Mouse (Mus musculus) kidney, adult 9 months (tissue): ENCODE results near the gene Uqcr11.

ENCODE experiments used
- DNase-seq: peaks from one replicate; pipeline ENCODE4 v3.0.0; 2022

Uqcr11 gene

GRCm38 (mm10) chr10:80430375-80430980, 23.8 kb upstream of the Uqcr11 start:
- no peak for DNase-seq

- no peak for DNase-seq
These were observed 23.2 kb upstream of the Uqcr11 start for GRCm38 (mm10) chr10:80429800-80430199.

DNA sequence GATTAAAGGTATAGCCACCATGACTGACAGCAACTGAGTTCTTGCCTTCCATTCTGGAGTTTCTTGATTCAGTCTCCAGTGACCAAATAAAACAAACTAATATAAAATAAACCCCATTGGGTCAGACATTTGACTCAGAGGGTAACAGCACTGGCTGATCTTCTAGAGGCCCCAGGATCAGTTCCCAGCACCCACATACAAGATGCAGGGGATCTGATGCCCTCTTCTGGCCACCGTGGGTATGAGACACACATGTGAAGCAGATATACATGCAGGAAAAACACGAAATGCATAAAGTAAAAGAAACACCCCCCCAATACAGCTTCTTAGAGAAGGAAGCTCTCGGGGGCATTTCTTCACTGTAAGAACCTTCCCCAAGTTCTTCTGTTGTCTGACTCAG, 18.4 kb upstream of the Uqcr11 start:
- no peak for DNase-seq

DNA sequence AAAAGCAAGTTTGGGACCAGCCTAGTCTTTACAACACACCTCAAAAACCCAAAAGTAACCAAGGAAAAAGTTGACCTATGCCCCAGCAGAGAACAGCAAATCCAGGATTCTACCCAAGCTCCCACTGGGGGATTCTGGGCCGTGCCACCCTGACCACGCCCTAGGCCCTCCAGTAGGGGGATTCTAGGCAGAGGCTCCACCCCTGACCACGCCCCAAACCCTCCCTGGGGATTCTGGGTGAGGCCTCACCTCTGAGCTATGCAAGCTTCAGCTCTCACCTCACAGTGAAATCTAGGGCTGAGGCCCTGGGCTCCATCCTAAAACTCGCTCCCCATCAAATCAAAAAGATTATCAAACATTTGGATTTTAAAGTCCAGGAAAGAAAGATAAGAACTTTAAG, 16.9 kb upstream of the Uqcr11 start:
- DNase-seq: no peak

DNA sequence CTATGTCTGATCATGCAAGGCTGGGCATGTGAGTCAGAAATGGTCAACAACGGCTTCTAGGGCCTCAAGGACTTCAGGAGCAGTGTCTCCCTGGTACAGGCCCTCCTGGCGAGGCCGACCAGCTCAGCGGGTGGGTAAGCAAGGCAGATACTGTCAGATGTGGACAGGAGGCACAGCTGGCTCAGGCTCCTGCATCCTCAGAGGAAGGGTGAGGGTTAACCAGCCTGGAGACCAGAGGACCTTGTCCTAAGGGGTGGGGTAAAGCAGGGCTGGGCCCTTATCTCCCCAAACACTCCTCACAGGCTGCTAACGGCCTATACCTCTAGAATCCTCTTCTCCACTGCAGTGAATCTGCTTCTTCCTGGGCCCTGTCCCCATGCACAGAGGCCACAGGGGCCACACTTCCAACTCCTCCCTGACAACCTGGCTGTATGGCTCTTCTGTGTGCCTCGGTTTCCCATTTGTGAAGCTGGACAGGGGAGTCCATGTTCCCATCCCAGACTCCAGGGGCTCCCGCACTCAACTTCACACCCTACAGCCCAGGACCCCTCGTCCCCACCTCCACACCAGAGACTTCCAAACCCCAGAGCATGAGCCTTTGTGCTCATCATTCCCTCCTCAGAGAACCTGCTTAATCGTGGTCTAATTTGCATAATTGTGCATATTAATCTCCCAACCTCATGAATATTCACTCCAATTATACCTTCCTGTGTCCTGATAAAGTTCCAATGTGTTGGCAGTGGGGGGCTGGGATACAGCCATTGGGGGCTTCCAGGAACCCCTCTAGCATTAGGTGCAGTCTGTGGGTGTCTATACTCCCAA, 15.2 kb upstream of the Uqcr11 start:
- DNase-seq: no peak

GRCm38 (mm10) chr10:80421208-80421607, 14.6 kb upstream of the Uqcr11 start:
- DNase-seq: no peak

- DNase-seq: no peak
These were observed 14.1 kb upstream of the Uqcr11 start for GRCm38 (mm10) chr10:80420729-80421128.

- no peak for DNase-seq
These were observed 12.8 kb upstream of the Uqcr11 start for GRCm38 (mm10) chr10:80419419-80419818.

GRCm38 (mm10) chr10:80418311-80418710, 11.7 kb upstream of the Uqcr11 start:
- no peak for DNase-seq

DNA sequence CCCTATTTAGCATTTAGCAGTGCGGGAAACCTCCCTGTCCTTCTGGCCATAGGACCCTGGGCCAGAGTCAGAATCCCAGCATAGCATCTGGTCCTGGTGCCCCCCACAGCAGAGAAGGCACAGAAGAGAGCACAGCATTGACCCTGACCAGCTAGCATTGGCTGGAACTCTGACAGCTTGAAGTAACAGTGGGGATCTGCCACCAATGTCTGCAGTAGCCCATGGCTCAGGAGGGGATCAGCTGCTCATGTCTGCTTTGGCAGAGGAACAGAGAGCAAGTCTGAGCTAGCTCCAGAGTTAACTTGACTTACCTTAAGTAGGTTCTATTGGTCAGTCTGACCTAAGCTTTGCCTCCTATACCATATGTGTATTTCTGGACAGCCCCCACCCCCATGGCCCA, 11.2 kb upstream of the Uqcr11 start:
- DNase-seq: no peak

DNA sequence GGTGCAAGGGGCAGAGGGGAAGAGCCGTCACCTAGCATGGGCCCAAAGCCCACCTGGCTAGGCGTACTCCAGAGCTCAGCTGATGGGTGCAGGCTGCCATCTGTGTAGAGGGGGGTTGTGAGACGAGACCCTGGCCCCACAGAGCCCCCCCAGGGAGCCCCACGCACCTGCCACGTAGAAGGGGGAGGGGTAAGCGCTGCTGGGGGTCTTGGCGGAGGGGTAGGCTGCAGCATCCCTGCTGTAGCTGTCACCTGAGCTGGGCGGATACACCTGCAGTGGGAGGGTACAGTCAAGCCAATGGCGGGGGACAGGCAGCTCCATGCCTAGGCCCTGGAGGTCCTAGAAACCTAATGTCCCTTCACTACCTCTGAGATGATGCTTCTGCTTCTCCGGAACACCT, 10.7 kb upstream of the Uqcr11 start:
- no peak for DNase-seq

DNA sequence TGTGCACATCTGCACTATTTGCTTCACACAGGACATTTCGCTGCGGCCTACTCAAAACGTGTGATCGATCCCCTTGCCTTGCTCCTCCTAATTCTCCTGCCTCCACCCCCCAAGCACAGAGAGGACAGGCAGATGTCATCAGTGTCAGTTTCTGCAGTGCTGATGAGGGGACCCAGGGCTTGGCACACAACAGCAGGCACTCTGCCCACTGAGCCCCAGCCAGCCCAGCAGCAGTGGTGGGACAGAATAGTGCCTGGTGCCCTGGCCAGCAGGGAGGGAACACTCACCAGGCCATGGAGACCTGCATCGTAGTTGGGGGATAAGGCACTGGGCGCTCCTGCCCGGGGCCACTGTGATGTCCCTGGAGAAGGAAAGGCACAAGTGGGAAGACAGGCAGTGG, 8.9 kb upstream of the Uqcr11 start:
- DNase-seq: no peak

- no peak for DNase-seq
These were observed 6.3 kb upstream of the Uqcr11 start for GRCm38 (mm10) chr10:80412656-80413541.

DNA sequence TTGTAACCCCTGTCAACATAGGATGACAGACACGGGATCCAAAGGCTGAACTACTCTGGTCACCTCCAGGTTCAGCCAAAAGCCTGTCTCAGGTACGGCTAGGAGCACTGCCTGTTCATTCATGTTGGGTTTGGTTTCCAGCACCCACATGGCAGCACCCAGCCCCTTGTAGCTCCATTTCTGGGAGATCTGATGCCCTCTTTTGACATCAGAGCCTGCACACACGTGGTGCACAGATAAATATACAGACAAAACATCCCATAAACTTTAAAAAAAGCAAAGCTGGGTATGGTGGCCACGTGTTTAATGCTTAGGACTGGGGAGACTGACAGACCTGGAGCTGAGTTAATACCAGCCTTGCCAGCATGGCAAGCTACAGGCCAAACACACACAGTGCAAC, 1.3 kb upstream of the Uqcr11 start:
- DNase-seq: no peak

- DNase-seq: no peak
These were observed 1.0 kb downstream of the Uqcr11 start for GRCm38 (mm10) chr10:80405481-80406173.

- peak; percentile 57 for DNase-seq
These were observed 3.5 kb downstream of the Uqcr11 start for GRCm38 (mm10) chr10:80403044-80403692.

- DNase-seq: no peak
These were observed 5.9 kb downstream of the Uqcr11 start for GRCm38 (mm10) chr10:80400704-80401161.

- no peak for DNase-seq
These were observed 6.5 kb downstream of the Uqcr11 start for GRCm38 (mm10) chr10:80399973-80400703.

DNA sequence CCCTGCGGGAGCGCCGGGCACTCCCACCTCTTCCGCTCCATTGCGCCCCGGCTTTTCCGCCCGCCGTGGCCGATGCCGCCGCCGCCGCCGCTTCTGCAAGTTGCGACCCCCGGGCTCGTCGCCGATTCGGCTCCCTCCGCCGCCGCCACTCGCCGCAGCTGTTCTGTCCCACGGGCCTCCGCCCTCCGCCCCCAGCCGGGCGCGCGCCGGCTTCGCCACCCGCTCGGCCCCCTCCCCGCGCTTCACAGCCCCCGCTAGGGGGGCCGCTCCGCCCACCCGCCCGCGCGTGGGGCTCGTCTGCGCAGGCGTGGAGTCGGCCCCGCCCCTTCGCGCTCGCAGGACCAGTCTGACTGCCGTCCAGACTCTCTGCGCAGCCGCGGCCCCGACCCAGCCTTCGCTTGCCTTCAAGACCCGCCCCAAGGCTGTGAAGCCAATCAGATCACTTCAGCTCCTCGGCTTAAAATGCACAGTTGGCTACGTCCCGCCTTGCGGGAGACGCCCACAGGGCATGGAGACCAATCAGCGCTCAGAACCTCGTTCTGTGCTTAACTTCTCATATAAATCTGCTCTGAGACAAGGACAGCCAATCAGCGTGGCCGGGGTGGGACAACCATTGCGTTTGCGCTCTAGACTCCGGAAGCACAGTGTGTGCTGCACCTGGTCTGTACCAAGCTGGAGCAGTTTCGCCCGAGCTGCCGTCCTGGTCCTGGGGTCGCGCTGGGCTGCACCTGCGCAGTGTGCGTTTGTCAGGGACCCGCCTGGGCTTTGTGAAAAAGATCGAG, 7.2 kb downstream of the Uqcr11 start, which contains the start of gene Mbd3:
Gene Mbd3, minus strand, starts transcription at position 360 of the 782 bp plus-strand sequence.
- DNase-seq: peak; percentile 100

GRCm38 (mm10) chr10:80398719-80399190, 7.9 kb downstream of the Uqcr11 start:
- peak; percentile 98 for DNase-seq

- DNase-seq: no peak
These were observed 8.5 kb downstream of the Uqcr11 start for GRCm38 (mm10) chr10:80398174-80398535.
